Mouse (Mus musculus): ENCODE measurements around the gene Mdk. TPM values are rescaled to one million over a fixed set of nuclear protein-coding genes. Genes with fewer than 3 reads are reported as not detected.
A peak's percentile ranks its signal among the peaks of the same experiment; 100 is the strongest.

Gene Mdk
- polyA plus RNA-seq, 1 experiment = 156 TPM

DNA sequence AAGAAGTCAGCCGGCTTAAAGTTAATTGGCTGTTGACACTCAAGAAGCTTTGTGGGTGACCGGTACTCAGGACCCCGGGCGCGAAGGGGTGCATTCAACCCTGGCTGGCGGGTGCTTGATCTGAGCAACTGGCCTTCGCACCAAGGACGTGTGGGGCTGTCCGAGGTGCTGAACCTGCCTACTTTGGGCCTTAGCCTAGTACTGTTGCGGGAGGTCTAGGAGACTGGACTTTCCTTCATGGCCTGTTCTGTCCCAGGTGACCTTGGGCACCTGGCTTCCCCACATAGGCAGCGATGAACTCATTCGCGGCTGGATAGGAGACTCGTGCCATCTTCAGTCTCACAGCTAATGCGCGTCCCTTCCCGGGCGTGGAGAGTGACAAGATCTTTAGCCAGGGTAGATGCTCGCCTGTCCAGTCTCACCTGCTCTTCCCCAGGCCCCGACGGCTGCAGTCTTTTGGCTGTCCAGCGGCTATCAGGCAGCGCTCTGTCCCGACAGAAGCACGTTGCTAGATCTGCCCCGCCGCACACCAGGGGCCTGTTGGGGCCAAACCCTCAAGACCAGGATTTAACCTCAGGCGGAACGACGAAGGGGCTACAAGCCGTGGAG is 10.8 kb downstream of the Mdk start:
- H3K27me3 ChIP-seq (ENCODE audit: control insufficient read depth, insufficient read depth, low read length, poor library complexity, severe bottlenecking) = peaks cover 9% of the 10 kb centered on the region; the same call in 1 of the 2 replicates
- TF ChIP-seq POLR2A (IDR thresholded peaks at IDR 0.05; ENCODE audit: insufficient read depth, low read length) (no peak), EP300 (IDR thresholded peaks at IDR 0.05; ENCODE audit: insufficient read depth, low read depth, low read length) (no peak), CTCF (IDR thresholded peaks at IDR 0.05; ENCODE audit: low read depth, low read length) (no peak)
- peaks cover 2% of the 10 kb centered on the region for H3K4me1 ChIP-seq (ENCODE audit: control insufficient read depth, insufficient read depth, low read length)
- peak overlapping the region; percentile 10 for H3K4me3 ChIP-seq (ENCODE audit: low read depth, low read length)
- H3K27ac ChIP-seq (ENCODE audit: insufficient read depth, low read length) = no peak overlapping the region
- no peaks in the 10 kb centered on the region for H3K9me3 ChIP-seq (replicated peaks; ENCODE audit: control insufficient read depth, insufficient read depth, low read length, poor library complexity, severe bottlenecking)
- H3K9ac ChIP-seq (ENCODE audit: low read depth, poor library complexity, severe bottlenecking) = no peak overlapping the region
- no peaks in the 10 kb centered on the region for H3K36me3 ChIP-seq (ENCODE audit: control insufficient read depth, insufficient read depth, low read length, poor library complexity, severe bottlenecking)

- Histone ChIP-seq H3K4me1 (ENCODE audit: control insufficient read depth, insufficient read depth, low read length) (no peaks in the 10 kb centered on the region), H3K27me3 (ENCODE audit: control insufficient read depth, insufficient read depth, low read length, poor library complexity, severe bottlenecking) (peaks cover 9% of the 10 kb centered on the region; the same call in 1 of the 2 replicates), H3K9me3 (replicated peaks; ENCODE audit: control insufficient read depth, insufficient read depth, low read length, poor library complexity, severe bottlenecking) (no peaks in the 10 kb centered on the region), H3K36me3 (ENCODE audit: control insufficient read depth, insufficient read depth, low read length, poor library complexity, severe bottlenecking) (no peaks in the 10 kb centered on the region), H3K27ac (ENCODE audit: insufficient read depth, low read length) (no peak overlapping the region), H3K4me3 (ENCODE audit: low read depth, low read length) (no peak overlapping the region), H3K9ac (ENCODE audit: low read depth, poor library complexity, severe bottlenecking) (no peak overlapping the region)
- TF ChIP-seq EP300 (IDR thresholded peaks at IDR 0.05; ENCODE audit: insufficient read depth, low read depth, low read length) (no peak), POLR2A (IDR thresholded peaks at IDR 0.05; ENCODE audit: insufficient read depth, low read length) (no peak), CTCF (IDR thresholded peaks at IDR 0.05; ENCODE audit: low read depth, low read length) (no peak)
These were observed 12.0 kb downstream of the Mdk start for GRCm38 (mm10) chr2:91920130-91920529.

- H3K9ac ChIP-seq (ENCODE audit: low read depth, poor library complexity, severe bottlenecking) = no peak overlapping the region
- peaks cover 2% of the 10 kb centered on the region for H3K4me1 ChIP-seq (ENCODE audit: control insufficient read depth, insufficient read depth, low read length)
- H3K4me3 ChIP-seq (ENCODE audit: low read depth, low read length) = no peak overlapping the region
- 0 out of 2 replicates have a peak, but pooled peaks cover under 1% of the 10 kb centered on the region for H3K27me3 ChIP-seq (ENCODE audit: control insufficient read depth, insufficient read depth, low read length, poor library complexity, severe bottlenecking)
- TF ChIP-seq CTCF (IDR thresholded peaks at IDR 0.05; ENCODE audit: low read depth, low read length) = no peak
- TF ChIP-seq EP300 (IDR thresholded peaks at IDR 0.05; ENCODE audit: insufficient read depth, low read depth, low read length) = no peak
- TF ChIP-seq POLR2A (IDR thresholded peaks at IDR 0.05; ENCODE audit: insufficient read depth, low read length) = no peak
- H3K36me3 ChIP-seq (ENCODE audit: control insufficient read depth, insufficient read depth, low read length, poor library complexity, severe bottlenecking) = peaks cover 6% of the 10 kb centered on the region; the same call in 1 of the 2 replicates
- no peak overlapping the region for H3K27ac ChIP-seq (ENCODE audit: insufficient read depth, low read length)
- no peaks in the 10 kb centered on the region for H3K9me3 ChIP-seq (replicated peaks; ENCODE audit: control insufficient read depth, insufficient read depth, low read length, poor library complexity, severe bottlenecking)
These were observed 15.0 kb downstream of the Mdk start for GRCm38 (mm10) chr2:91917096-91917495.

GRCm38 (mm10) chr2:91916346-91916977 is 15.6 kb downstream of the Mdk start:
- H3K27ac ChIP-seq (ENCODE audit: insufficient read depth, low read length) = no peak overlapping the region
- H3K4me3 ChIP-seq (ENCODE audit: low read depth, low read length) = no peak overlapping the region
- H3K36me3 ChIP-seq (ENCODE audit: control insufficient read depth, insufficient read depth, low read length, poor library complexity, severe bottlenecking) = peaks cover 8% of the 10 kb centered on the region; the same call in 1 of the 2 replicates
- TF ChIP-seq CTCF (IDR thresholded peaks at IDR 0.05; ENCODE audit: low read depth, low read length) (no peak), EP300 (IDR thresholded peaks at IDR 0.05; ENCODE audit: insufficient read depth, low read depth, low read length) (no peak), POLR2A (IDR thresholded peaks at IDR 0.05; ENCODE audit: insufficient read depth, low read length) (no peak)
- peaks cover 2% of the 10 kb centered on the region for H3K4me1 ChIP-seq (ENCODE audit: control insufficient read depth, insufficient read depth, low read length)
- no peaks in the 10 kb centered on the region for H3K27me3 ChIP-seq (ENCODE audit: control insufficient read depth, insufficient read depth, low read length, poor library complexity, severe bottlenecking)
- no peaks in the 10 kb centered on the region for H3K9me3 ChIP-seq (replicated peaks; ENCODE audit: control insufficient read depth, insufficient read depth, low read length, poor library complexity, severe bottlenecking)
- H3K9ac ChIP-seq (ENCODE audit: low read depth, poor library complexity, severe bottlenecking) = no peak overlapping the region

- no peaks in the 10 kb centered on the region for H3K9me3 ChIP-seq (replicated peaks; ENCODE audit: control insufficient read depth, insufficient read depth, low read length, poor library complexity, severe bottlenecking)
- H3K27me3 ChIP-seq (ENCODE audit: control insufficient read depth, insufficient read depth, low read length, poor library complexity, severe bottlenecking) = no peaks in the 10 kb centered on the region
- peaks cover 13% of the 10 kb centered on the region; the same call in 1 of the 2 replicates for H3K36me3 ChIP-seq (ENCODE audit: control insufficient read depth, insufficient read depth, low read length, poor library complexity, severe bottlenecking)
- H3K4me3 ChIP-seq (ENCODE audit: low read depth, low read length) = no peak overlapping the region
- peaks cover 2% of the 10 kb centered on the region for H3K4me1 ChIP-seq (ENCODE audit: control insufficient read depth, insufficient read depth, low read length)
- TF ChIP-seq EP300 (IDR thresholded peaks at IDR 0.05; ENCODE audit: insufficient read depth, low read depth, low read length) (no peak), CTCF (IDR thresholded peaks at IDR 0.05; ENCODE audit: low read depth, low read length) (no peak), POLR2A (IDR thresholded peaks at IDR 0.05; ENCODE audit: insufficient read depth, low read length) (no peak)
- H3K27ac ChIP-seq (ENCODE audit: insufficient read depth, low read length) = no peak overlapping the region
- H3K9ac ChIP-seq (ENCODE audit: low read depth, poor library complexity, severe bottlenecking) = no peak overlapping the region
These were observed 18.6 kb downstream of the Mdk start for GRCm38 (mm10) chr2:91913328-91914110.
